Mouse (Mus musculus) forebrain, embryonic 15.5 days (tissue): ENCODE data around the gene Ddx5. TPM values are rescaled to one million over a fixed set of nuclear protein-coding genes. Genes with fewer than 3 reads are reported as not detected.
"Not testable (repeated sequence)": the region's sequence is repeated elsewhere in the genome, so short reads cannot be mapped to it uniquely, and the experiment has no call there.

Source experiments
- ATAC-seq: fragments of 200-750 bp; cut with Nextera tagmentation; replicated peaks from 2 replicates; pipeline ENCODE4 v1.8.0; 2017; ENCODE audit warnings: mild to moderate bottlenecking, moderate TSS enrichment, moderate library complexity
- H3K27ac ChIP-seq: fragments of 300-500 bp; sonication (generic); replicated peaks from 2 replicates; pipeline ENCODE4 v1.5.1; 2015; ENCODE audit warnings: mild to moderate bottlenecking, inconsistent platforms
- H3K27me3 ChIP-seq: fragments of 300-500 bp; sonication (generic); 2 replicates; pipeline ENCODE4 v1.6.1; 2015; ENCODE audit warnings: inconsistent platforms
- H3K36me3 ChIP-seq: fragments of 300-500 bp; sonication (generic); 2 replicates; pipeline ENCODE4 v1.6.1; 2015; ENCODE audit warnings: mild to moderate bottlenecking, inconsistent platforms
- H3K4me1 ChIP-seq: fragments of 300-500 bp; sonication (generic); 2 replicates; pipeline ENCODE4 v1.6.1; 2015; ENCODE audit warnings: inconsistent platforms
- H3K4me2 ChIP-seq: fragments of 300-500 bp; sonication (generic); replicated peaks from 2 replicates; pipeline ENCODE4 v1.6.1; 2015; ENCODE audit warnings: mild to moderate bottlenecking, inconsistent platforms
- H3K4me3 ChIP-seq: fragments of 300-500 bp; sonication (generic); 2 replicates; pipeline ENCODE4 v1.5.1; 2015; ENCODE audit warnings: mild to moderate bottlenecking, inconsistent platforms
- H3K9ac ChIP-seq: fragments of 300-500 bp; sonication (generic); replicated peaks from 2 replicates; pipeline ENCODE4 v1.6.1; 2015; ENCODE audit warnings: mild to moderate bottlenecking, inconsistent platforms
- H3K9me3 ChIP-seq: fragments of 300-500 bp; sonication (generic); 2 replicates; pipeline ENCODE4 v1.6.1; 2016; ENCODE audit warnings: inconsistent platforms
- WGBS: fragments of 180-500 bp; shearing (Covaris S2); methylation state at CpG from one replicate; pipeline ENCODE4 v1.1.7; 2015; ENCODE audit warnings: mixed read lengths; 5-methylcytosine and 5-hydroxymethylcytosine counted together
- polyA plus RNA-seq: library from polyadenylated mRNA; unstranded; fragments of >200 nt; fragmentation: Nextera tagmentation; extraction: Ambion mirVana; gene quantifications from 2 replicates; pipeline ENCODE4 v1.2.1, GENCODE M21; 2015

Ddx5 gene
- polyA plus RNA-seq, 1 experiment from 2014 or later: 520 TPM

- Histone ChIP-seq H3K9ac (no peak overlapping the region), H3K4me3 (no peak overlapping the region), H3K27me3 (no peaks in the 10 kb centered on the region), H3K4me1 (no peaks in the 10 kb centered on the region), H3K27ac (no peak overlapping the region), H3K36me3 (no peaks in the 10 kb centered on the region), H3K4me2 (no peak overlapping the region), H3K9me3 (0 out of 2 replicates have a peak, but pooled peaks cover 2% of the 10 kb centered on the region)
- ATAC-seq: no peak
- WGBS: 91% methylated on average over 7 of the region's 7 CpGs
Measured at GRCm38 (mm10) chr11:106752103-106752502, 36.9 kb downstream of the Ddx5 start.

GRCm38 (mm10) chr11:106751039-106752018 lies 37.7 kb downstream of the Ddx5 start, which contains the start of gene Milr1:
Gene Milr1 (plus strand): TSS chr11:106751226.
- Histone ChIP-seq H3K4me3 (no peak within 1 kb of the TSS), H3K36me3 (no peaks in the 10 kb centered on the region), H3K27ac (no peak within 1 kb of the TSS), H3K9ac (no peak within 1 kb of the TSS), H3K4me1 (no peaks in the 10 kb centered on the region), H3K4me2 (no peak within 1 kb of the TSS), H3K27me3 (no peaks in the 10 kb centered on the region), H3K9me3 (0 out of 2 replicates have a peak, but pooled peaks cover 2% of the 10 kb centered on the region)
- WGBS: 91% methylated on average over 17 of the region's 17 CpGs
- ATAC-seq: no peak

DNA sequence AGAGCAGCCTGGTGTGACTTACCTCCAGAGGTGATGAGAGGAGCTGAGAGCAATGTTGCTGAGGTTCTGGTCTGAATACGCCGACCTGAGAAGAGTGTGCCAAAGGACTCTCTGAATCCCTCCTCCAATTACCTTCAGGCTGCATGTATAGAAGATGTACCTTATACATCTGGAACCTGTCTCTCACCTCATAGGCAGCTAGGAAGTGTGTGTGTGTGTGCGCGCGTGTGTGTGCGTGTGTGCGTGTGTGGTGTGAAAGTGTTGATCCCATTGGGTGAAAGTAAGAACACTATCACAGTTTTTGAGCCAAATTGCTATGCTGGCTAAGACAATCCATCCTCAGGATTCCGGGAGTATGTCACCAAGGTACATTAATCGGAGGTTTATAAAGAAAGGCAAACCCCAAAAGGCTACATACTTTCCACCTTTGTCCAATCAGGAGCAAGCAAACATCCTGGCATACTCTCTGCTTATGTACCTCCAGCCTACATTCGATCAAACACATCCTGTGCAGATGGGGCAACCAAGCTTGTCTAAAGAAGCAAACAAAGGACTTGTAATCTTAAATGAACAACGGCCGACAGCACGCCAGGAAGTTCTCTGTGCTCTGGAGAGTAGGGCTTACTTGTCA lies 38.7 kb downstream of the Ddx5 start, which contains the start of gene Pecam1:
Gene Pecam1 (minus strand): TSS at position 508 of the 631 bp plus-strand sequence.
- WGBS: 87% methylated on average over 13 of the region's 13 CpGs

DNA sequence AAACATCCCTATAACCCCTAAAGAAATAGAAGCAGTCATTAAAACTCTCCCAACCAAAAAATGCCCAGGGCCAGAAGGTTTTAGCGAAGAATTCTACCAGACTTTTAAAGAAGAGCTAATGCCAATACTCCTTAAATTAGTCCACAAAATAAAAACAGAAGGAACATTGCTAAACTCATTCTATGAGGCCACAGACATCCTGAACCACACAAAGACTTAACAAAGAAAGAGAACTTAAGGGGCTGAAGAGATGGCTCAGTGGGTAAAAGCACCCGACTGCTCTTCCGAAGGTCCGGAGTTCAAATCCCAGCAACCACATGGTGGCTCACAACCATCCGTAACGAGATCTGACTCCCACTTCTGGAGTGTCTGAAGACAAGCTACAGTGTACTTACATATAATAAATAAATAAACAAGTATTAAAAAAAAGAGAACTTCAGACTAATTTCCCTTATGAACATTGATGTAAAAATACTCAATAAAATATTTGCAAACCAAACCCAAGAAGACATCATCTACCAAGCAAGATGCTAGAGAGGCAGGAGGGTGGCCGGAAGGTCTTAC lies 39.3 kb downstream of the Ddx5 start:
- not testable (repeated sequence) for H3K9me3 ChIP-seq, H3K9ac ChIP-seq, H3K27me3 ChIP-seq, H3K4me3 ChIP-seq, ATAC-seq, H3K36me3 ChIP-seq, H3K27ac ChIP-seq, H3K4me2 ChIP-seq, H3K4me1 ChIP-seq
- WGBS: 92% methylated on average over 7 of the region's 7 CpGs

More for the DNA sequence above, 38.7 kb downstream of the Ddx5 start, which contains the start of gene Pecam1:
- no peak within 1 kb of the TSS for H3K4me3 ChIP-seq
- H3K4me1 ChIP-seq: no peaks in the 10 kb centered on the region
- no peak for ATAC-seq
- H3K4me2 ChIP-seq: no peak within 1 kb of the TSS
- H3K36me3 ChIP-seq: no peaks in the 10 kb centered on the region
- H3K9me3 ChIP-seq: 0 out of 2 replicates have a peak, but pooled peaks cover 2% of the 10 kb centered on the region
- no peak within 1 kb of the TSS for H3K9ac ChIP-seq
- no peaks in the 10 kb centered on the region for H3K27me3 ChIP-seq
- H3K27ac ChIP-seq: no peak within 1 kb of the TSS

GRCm38 (mm10) chr11:106744949-106745348 lies 44.0 kb downstream of the Ddx5 start:
- no peaks in the 10 kb centered on the region for H3K36me3 ChIP-seq
- ATAC-seq: no peak

GRCm38 (mm10) chr11:106742388-106742841 lies 46.6 kb downstream of the Ddx5 start:
- Histone ChIP-seq H3K36me3 (no peaks in the 10 kb centered on the region), H3K9ac (no peak overlapping the region), H3K9me3 (no peaks in the 10 kb centered on the region), H3K4me2 (no peak overlapping the region), H3K4me3 (no peak overlapping the region), H3K27me3 (no peaks in the 10 kb centered on the region), H3K4me1 (peaks cover 8% of the 10 kb centered on the region), H3K27ac (no peak overlapping the region)
- ATAC-seq: no peak
- 48% methylated on average over 6 of the region's 6 CpGs for WGBS

More at GRCm38 (mm10) chr11:106744949-106745348, 44.0 kb downstream of the Ddx5 start:
- 91% methylated on average over 5 of the region's 5 CpGs for WGBS
- Histone ChIP-seq H3K27ac (no peak overlapping the region), H3K4me2 (no peak overlapping the region), H3K4me3 (no peak overlapping the region), H3K9me3 (0 out of 2 replicates have a peak, but pooled peaks cover 2% of the 10 kb centered on the region), H3K9ac (no peak overlapping the region), H3K4me1 (peaks cover 3% of the 10 kb centered on the region), H3K27me3 (no peaks in the 10 kb centered on the region)

- ATAC-seq: no peak
- Histone ChIP-seq H3K36me3 (no peaks in the 10 kb centered on the region), H3K9me3 (no peaks in the 10 kb centered on the region), H3K27me3 (no peaks in the 10 kb centered on the region), H3K4me1 (peaks cover 14% of the 10 kb centered on the region), H3K4me2 (no peak overlapping the region), H3K4me3 (no peak overlapping the region), H3K9ac (no peak overlapping the region), H3K27ac (no peak overlapping the region)
- 91% methylated on average over 3 of the region's 3 CpGs for WGBS
Measured at GRCm38 (mm10) chr11:106741826-106742225, 47.2 kb downstream of the Ddx5 start.

DNA sequence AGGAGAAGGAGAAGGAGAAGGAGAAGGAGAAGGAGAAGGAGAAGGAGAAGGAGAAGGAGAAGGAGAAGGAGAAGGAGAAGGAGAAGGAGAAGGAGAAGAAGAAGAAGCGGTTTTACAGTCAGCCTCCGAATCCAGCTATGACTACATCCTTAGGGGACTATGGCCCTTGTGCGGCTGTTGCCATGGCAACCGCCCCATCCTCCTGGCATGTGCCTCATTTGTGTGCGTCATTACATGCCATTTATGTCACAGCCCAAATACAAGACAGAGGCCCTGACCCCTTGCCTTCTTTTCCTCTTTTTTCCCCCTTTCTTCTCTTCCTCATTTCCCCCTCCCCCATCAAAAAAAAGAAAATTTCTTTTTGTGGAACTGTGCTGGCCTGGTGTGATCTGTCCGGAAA lies 47.8 kb downstream of the Ddx5 start:
- Histone ChIP-seq H3K36me3 (no peaks in the 10 kb centered on the region), H3K27ac (no peak overlapping the region), H3K4me1 (peaks cover 18% of the 10 kb centered on the region), H3K9me3 (no peaks in the 10 kb centered on the region), H3K27me3 (no peaks in the 10 kb centered on the region), H3K9ac (no peak overlapping the region), H3K4me2 (no peak overlapping the region), H3K4me3 (no peak overlapping the region)
- no peak for ATAC-seq
- WGBS: 24% methylated on average over 6 of the region's 6 CpGs

GRCm38 (mm10) chr11:106740724-106741123 lies 48.3 kb downstream of the Ddx5 start:
- not testable (repeated sequence) for H3K9ac ChIP-seq, H3K27ac ChIP-seq, H3K9me3 ChIP-seq, H3K4me2 ChIP-seq, H3K4me3 ChIP-seq, H3K36me3 ChIP-seq, ATAC-seq, H3K27me3 ChIP-seq
- peaks cover 18% of the 10 kb centered on the region for H3K4me1 ChIP-seq
- 89% methylated on average over 8 of the region's 8 CpGs for WGBS

GRCm38 (mm10) chr11:106739116-106739515 lies 49.9 kb downstream of the Ddx5 start:
- no peak for ATAC-seq

GRCm38 (mm10) chr11:106737178-106737621 lies 51.8 kb downstream of the Ddx5 start:
- no peaks in the 10 kb centered on the region for H3K27me3 ChIP-seq
- H3K27ac ChIP-seq: peak overlapping the region; percentile 82
- no peak overlapping the region for H3K4me3 ChIP-seq
- H3K4me1 ChIP-seq: peaks cover 18% of the 10 kb centered on the region
- H3K36me3 ChIP-seq: no peaks in the 10 kb centered on the region
- peak overlapping the region; percentile 29 for H3K9ac ChIP-seq
- H3K4me2 ChIP-seq: peak overlapping the region; percentile 25; the same call in 1 of the 2 replicates
- peak; percentile 70 for ATAC-seq
- 6% methylated on average over 12 of the region's 12 CpGs for WGBS
- no peaks in the 10 kb centered on the region for H3K9me3 ChIP-seq

More at GRCm38 (mm10) chr11:106739116-106739515, 49.9 kb downstream of the Ddx5 start:
- no peak overlapping the region for H3K9ac ChIP-seq
- WGBS: 91% methylated on average over 2 of the region's 2 CpGs
- no peaks in the 10 kb centered on the region for H3K27me3 ChIP-seq
- no peaks in the 10 kb centered on the region for H3K9me3 ChIP-seq
- H3K4me1 ChIP-seq: peaks cover 18% of the 10 kb centered on the region
- no peak overlapping the region for H3K27ac ChIP-seq
- H3K36me3 ChIP-seq: no peaks in the 10 kb centered on the region
- no peak overlapping the region for H3K4me2 ChIP-seq
- H3K4me3 ChIP-seq: no peak overlapping the region
